Mouse (Mus musculus) natural killer cell, adult 2 months (primary cell): ENCODE measurements at regions not wholly inside any gene's neighbourhood (a gene's known extent, or its start where the extent isn't known, plus 50 kb on each side); places are given as distances from the start of the nearest gene placed in this dataset.

Experiments used
- DNase-seq, 2 experiments: peaks; one replicate each; pipeline ENCODE4 v3.0.0; 2022; ENCODE audit warnings: low spot score in 2 of 2

DNA sequence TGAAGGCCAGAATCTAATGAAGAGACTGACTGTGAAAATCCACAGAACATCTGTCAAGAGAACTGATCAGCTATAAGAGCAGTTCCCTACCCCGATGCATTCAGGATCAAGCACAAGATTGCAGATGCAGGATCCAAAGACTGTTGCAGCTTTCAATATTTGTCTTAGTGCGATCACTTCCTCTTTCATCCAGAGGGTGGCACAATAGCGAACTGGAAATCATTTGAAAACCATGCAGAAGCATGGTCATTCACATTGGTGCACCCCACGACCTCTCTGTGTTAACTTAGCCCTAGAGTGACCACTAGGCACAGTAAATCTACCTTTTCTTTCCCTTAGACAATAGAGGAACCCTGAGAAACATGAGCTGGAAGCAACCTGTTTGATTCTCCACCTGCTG, 55.8 kb upstream of the Pak3 start:
- no peak for DNase-seq

GRCm38 (mm10) chrX:143448636-143449346, 54.7 kb upstream of the Chrdl1 start:
- no peak for DNase-seq

DNA sequence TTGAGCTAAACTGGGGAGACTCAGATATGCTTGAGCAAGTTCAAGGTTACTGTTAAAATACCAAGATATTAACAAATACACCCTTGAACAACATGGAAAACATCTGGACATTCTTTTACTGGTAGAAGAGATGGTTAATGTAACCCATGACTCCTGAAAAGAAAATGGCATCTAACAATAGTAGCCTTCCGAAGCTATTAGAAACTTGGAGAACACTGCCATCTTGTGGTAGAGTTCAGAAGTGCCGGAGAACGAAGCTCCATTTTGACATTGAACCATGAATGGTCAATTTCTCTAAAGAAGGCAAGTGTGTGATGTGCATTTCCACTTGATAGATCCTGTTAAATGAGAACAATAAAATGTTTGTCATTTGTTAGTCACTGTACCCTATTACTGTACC, 50.5 kb upstream of the Chrdl1 start:
- DNase-seq = peak in 1 of 2 experiments; percentile 2
